Mouse (Mus musculus): ENCODE measurements at regions not wholly inside any gene's neighbourhood (a gene's known extent, or its start where the extent isn't known, plus 50 kb on each side); places are given as distances from the start of the nearest gene placed in this dataset.
A peak's percentile ranks its signal among the peaks of the same experiment; 100 is the strongest.

DNA sequence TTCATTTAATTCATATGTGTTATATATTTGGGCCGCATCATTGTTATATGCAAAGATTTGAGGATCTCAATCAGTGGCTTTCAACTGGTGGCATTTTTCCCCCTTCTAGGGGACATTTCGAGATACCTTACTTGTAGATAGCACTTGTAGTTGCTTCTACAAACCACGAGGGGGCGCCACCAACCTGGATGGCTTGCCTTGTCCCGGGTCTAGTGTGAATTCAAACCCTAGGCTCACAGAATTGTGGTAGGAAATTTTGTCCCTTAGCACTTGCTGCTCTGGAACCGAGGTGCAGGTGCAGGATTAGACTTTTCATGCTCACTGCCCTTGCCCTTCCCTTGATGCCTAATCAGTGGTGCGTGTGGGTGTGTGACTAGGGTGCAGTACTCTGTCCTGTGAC lies 252.2 kb downstream of the Uaca start:
- peak; percentile 61 to 85 for DNase-seq (ENCODE audit: low spot score in 2 of 2)

DNA sequence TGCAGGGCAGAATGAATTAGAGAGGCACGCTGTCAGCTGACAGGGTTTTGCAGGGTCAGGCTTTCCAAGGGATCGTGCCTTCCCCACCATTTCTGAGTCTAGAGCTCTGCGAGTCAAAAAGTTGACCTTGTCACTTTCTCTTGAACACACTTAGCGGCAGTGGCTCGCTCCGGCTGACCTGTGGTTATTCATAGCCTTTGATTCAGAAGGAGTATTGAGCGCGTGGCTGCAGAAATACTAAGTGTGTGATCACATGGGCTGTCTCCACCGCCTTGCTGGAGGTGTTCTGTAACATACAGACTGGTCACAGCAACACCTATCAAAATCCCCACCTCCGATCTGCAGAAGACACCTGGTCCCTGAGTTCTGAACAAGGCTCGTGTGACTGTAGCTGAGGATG lies 252.9 kb downstream of the Uaca start:
- DNase-seq (ENCODE audit: low spot score in 2 of 2) = no peak

DNA sequence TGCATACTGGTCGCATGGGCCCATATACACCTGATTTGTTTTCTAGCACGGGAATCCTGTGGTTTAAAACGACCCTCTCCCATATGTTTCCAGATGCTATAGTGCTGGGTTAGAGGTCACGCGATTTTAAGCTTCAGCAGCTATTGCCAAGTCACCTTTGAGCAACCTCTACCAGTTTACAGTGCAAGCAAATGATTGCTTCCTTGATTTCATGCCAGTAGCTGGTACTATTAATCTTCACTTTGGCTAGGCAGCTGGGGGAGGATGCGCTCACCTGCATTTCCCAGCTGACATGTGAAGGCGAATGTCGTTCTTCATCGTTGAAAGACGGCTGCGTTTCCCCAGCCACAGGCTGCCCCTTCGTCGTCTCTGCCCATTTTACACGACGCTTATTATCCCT lies 254.2 kb downstream of the Uaca start:
- DNase-seq (ENCODE audit: low spot score in 2 of 2) = no peak

DNA sequence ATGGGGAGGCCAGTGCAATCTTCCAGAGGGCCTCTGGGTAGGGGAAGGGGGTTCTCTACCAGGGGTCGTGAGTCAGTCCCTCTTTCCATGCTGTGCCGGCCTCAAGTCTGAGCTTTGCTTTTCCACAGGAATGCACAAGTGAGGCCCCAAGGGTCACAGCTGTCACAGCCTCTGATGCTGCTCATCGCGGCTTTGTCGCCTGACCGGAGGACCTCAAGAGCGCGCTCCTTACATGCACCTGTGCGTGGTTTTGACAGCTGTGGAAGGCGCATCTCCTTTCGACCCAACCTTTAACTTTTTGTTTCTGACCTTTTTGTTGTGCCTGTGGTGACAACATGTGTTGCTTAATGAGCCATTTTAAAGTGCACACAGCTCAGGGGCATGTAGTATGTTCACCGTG lies 258.3 kb downstream of the Uaca start:
- DNase-seq (ENCODE audit: low spot score in 2 of 2) = no peak

DNA sequence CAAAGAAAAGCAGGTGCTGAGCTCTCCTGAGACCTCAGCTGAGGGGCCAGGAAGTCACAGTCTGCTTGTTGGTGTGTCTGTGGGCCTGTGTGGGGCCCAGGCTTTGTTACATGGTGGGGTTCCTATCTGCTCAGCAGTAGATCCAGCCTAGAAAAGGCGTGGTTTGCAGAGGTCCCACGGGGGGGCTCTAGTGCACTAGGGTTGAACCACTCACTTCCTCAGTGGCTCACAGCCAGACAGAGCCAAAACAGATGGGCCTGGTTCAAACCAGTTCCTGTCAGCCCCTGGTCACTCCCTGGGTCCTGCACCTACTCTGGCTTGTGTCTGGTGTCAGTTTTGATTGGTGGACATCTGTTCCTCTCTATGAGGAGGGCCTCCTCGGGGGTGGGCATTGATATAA lies 260.1 kb downstream of the Uaca start:
- DNase-seq (ENCODE audit: low spot score in 2 of 2) = peak; percentile 28 to 84

DNA sequence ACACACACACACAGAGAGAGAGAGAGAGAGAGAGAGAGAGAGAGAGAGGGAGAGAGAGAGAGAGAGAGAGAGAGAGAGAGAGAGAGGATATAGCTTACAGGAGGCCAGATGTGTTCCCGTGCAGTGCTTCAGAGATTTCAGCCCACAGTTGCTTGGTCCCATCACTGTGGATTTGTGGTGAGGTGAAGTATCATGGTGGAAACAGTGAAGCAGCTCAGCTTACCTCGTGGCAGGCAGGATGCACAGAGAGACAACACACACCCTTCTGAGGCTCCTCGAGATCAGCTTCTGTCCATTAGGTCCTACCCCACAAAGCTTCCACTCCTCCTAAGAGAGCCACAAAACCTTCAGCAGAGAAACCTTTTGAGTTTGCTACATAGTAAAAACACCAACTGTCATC lies 261.1 kb downstream of the Uaca start:
- DNase-seq (ENCODE audit: low spot score in 2 of 2) = no peak

DNA sequence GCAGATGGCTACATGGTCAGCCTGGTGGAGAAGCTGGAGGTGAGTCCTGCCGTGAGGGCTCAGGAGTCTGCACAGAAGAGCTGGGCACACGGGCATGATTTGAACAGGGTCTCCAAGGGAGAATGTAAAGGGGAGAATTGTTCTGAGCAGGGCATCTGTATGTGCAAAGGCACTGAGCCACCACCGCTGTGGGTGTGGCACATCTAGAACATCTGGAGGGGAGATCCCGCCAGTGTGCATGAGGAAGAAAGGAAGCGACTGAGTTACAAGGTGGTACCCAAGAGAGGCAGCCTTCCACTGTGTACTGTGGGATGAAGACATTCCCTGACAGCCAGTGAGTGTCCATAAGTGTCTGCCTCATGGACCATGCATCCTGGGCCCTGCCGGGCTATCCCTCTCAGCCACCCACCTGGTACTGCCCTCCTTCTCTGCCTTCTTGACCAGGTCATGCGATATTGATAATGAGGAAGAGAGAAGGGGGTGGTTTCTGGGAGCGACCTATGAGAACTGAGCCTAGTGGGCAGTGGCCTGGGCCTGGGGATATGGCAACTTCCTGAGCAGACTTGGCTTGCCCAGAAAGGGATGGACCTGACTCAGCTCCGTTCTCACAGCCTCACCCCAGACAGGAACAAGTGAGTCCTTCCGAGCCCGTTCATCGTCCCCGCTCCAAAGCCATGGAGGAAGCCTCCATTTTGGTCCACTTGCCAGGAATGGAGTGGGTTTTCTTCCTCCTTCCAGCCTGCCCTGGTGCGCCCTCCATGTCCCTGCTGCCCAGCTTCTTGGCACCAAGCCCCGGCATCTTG lies 261.8 kb downstream of the Uaca start:
- DNase-seq (ENCODE audit: low spot score in 2 of 2) = no peak

DNA sequence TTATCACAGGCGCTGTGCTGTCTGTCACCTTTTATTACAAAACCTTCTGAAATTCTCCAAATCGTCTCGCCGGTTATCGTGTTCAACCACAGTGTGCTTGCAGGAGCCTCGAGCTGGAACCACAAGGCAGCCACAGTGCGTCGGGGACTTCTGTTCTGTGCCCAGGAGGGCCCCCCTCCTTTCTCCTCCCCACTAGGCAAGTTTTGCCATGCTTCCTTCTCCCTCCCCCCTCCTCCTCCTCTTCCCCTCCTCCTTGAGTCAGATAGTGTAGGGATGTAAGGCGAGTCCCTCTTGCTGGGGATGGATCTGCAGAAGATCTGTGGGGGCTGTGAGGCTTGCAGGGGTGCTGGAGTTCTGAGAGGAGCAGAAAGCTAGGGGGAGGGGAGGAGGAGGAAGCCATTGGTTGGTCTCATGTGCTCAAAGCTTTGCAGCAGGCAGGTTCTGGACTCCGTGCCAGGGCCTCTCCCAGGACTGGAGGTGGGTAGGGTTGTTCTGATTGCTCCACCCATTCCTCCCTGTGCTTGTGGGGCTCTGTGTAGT lies 262.5 kb downstream of the Uaca start:
- DNase-seq (ENCODE audit: low spot score in 2 of 2) = peak in 1 of 2 experiments; percentile 41

DNA sequence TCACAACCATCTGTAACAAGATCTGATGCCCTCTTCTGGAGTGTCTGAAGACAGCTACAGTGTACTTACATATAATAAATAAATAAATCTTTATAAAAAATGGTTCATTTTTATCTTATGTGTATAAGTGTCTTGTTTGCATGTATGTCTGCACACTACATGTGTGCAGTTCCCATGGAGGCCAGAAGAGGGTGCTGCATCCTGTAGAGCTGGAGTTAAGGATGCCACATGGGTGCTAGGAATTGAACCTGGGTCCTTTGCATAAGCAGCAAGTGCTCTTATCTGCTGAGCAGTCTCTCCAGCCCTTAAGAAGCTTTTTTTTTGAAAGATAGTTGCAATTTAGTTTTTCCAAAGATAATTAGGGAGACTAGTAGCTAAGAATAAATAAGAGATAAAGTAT lies 264.9 kb downstream of the Uaca start:
- DNase-seq (ENCODE audit: low spot score in 2 of 2) = no peak

DNA sequence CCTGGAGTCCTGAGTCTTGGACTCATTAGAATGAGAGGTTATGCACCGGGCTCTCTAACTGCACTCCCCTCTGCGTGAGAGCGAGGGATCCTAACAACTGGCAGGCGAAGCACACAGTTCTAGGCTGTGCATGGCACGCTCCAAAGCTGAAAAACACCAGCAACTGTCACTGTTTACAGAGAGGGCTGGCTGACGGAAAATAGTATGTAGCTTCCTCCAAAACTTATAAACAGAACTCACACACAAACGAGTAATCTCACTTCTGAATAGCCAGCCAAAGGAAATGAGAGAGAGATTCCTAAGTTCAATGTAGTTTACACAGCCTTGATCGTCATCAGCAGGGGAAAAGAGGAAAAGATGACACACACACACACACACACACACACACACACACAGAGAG lies 266.6 kb downstream of the Uaca start:
- DNase-seq (ENCODE audit: low spot score in 2 of 2) = no peak

DNA sequence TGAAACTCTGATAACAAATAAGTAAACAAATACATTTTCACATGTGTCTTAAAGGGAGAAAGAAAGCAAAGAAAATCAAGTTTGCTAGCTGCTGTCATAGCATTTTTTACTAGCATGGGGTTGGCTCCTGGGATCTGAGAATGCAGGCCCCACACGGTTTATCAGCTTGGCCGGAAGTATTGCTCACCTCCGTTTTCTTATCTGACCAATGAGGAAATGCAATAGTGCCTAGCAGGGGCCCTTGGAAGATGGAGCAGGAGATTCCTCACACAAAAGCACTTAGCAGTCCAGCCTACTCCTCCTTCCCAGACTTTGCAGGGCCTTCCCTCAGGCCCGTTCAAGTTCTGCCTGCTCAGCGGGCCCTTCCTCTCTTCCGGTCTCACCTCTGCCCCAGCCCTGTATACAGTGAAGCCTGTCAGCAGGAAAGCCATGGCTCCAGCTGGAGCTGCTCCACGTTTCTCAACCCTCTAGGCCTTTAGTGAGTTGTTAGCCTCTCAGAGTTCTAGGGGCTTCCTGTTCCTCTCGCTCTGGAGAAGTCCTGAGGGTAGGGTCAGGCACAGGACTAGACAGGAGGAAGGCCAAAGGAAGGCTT lies 270.5 kb downstream of the Uaca start:
- no peak for DNase-seq (ENCODE audit: low spot score in 2 of 2)

DNA sequence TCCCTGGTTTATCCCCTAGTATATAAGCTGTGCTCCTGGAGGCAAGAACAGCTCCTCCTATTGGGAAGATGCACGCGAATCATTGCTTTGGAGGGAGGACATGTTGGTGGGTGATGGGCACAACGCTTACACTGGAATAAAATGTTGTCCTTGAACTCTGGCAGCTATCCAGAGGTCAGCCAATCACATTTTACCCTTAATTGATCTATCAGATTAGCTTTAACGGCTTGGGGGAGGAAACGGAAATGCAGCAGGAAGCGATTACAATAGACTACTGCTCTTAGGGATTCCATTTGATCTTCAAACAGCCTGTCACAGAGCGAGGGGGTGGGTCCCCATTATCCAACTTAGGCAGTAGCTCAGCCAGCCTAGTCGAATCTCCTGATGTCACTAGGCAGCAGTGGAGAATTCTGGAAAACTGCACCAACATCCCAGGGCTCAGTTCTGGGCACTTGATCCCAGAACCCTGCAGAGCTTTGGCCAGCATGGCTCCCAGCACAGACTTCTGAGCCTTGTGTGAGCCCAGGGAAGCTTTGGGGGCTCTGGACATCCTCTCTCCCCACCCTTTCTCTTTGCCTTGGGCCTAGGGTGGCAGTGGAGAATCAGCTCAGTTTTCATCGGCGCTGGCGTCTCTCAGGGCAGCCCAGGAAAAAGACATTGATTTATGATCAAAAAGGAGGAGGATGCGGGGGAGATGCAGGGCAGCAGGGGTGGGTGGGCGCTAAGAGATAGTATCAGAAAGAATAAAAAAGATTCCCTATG lies 275.4 kb downstream of the Uaca start:
- DNase-seq (ENCODE audit: low spot score in 2 of 2) = no peak

DNA sequence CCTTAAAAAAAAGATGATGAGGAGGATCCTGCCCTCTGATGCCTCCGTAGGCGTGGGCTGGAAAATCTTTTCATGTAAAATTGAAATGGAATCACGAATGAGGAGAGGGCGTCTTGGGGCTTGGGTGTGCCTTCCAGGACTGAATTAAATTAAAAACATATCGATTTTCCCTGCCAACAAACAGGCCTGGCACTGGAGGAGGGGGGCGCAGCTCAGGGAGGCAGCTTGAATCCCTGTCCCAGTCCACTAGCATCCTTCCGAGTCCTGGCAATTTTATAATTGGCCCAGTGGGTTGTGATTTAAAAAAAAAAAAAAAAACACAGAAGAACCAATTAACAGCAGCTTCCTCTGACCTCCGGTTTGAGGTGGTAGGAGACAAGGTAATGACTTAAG lies 276.0 kb downstream of the Uaca start:
- DNase-seq (ENCODE audit: low spot score in 2 of 2) = no peak

DNA sequence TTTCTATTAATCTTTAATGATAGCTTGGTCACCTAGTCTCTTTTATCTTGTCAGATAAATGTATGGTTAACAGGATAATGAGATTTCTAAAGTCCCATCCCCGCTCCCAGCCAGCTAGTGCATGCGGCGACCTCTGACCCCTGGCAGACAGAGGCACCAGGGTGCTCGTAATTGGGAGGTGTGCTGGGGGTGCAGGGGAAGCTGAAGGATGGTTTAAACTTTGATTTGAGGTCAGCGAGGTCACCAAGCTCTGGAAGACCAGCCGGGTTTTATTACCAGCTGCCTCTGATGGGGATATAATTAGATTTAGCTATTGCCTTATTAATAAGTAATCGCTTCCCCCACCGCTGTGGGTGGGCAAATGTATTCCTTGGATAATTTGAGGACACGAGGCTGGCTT lies 276.5 kb downstream of the Uaca start:
- no peak for DNase-seq (ENCODE audit: low spot score in 2 of 2)

DNA sequence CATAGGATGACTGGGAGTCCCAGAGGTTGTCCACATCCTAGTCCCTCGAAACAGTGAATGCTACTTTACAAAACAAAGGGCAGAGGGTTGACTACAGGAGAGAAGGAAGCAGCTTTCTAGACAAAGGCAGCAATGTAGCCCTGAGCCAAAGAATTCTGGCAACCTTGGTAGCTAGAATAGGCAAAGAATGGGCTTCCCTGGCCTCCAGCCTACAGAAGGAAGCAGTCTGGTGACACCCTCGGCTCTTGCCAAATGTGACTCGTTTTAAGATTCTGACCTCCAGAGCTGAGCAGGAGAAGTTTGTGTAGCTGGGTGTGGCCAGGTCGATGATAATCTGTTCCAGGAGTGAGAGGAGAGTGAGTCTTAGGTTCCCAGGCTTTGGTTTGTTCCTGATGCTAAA lies 279.1 kb downstream of the Uaca start:
- DNase-seq (ENCODE audit: low spot score in 2 of 2) = no peak

DNA sequence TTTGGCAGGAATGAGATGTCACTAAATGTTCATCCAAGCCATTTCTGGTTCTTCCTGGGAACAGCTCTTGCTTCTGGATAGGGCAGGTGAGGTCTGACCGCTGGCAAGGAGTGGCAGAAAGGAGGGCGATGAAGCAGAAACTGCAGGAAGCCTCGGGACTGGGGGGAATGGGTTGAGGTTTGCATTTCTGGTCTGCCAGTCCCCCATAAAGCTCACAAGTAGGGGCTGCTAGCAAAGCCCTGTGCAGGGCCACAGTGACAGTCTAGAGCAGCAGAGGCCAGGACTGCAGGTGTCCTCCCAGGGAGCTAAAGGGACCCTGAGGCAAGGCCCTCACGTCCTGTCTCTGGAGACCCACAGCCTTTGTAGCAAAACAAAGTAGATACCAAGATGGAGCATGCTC lies 280.7 kb downstream of the Uaca start:
- no peak for DNase-seq (ENCODE audit: low spot score in 2 of 2)

DNA sequence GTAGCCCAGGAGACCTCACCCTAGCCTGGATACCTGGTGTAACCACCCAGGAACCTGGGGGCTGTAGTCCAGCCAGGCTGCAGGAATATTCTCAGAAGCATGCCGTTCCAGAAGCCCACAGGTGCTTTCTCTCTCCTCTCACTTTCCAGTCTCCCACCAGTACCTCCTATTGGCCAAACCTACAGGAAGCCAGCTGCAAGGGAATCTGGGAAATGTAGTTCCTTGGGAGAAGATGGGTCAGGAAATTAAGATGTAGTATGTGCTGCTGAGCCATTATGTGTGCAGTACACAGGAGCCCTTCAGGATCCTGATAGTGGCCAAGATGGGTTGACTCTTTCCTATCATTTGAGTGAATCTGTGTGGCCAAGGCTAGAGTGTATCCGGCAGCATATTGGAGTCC lies 282.8 kb downstream of the Uaca start:
- DNase-seq (ENCODE audit: low spot score in 2 of 2) = no peak

DNA sequence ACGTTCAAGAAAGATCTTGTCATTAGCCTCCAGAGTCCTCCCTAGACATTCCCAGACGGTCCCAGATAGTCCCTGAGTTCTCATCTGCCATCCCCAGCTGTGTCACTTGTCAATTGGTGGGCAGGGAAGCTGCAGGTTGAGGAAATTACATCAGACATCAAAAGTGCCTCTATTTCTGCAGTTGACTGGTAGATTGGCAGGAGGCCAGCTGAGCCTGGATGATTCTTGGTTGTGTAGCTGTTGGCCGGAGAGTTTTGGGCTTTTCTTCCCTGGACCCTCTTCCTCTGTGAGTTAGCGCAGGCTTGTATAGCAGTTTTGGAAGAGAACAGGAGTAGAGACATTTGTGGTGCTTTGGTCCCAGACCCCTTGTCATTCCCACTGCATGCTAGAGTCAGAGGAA lies 283.5 kb downstream of the Uaca start:
- no peak for DNase-seq (ENCODE audit: low spot score in 2 of 2)

DNA sequence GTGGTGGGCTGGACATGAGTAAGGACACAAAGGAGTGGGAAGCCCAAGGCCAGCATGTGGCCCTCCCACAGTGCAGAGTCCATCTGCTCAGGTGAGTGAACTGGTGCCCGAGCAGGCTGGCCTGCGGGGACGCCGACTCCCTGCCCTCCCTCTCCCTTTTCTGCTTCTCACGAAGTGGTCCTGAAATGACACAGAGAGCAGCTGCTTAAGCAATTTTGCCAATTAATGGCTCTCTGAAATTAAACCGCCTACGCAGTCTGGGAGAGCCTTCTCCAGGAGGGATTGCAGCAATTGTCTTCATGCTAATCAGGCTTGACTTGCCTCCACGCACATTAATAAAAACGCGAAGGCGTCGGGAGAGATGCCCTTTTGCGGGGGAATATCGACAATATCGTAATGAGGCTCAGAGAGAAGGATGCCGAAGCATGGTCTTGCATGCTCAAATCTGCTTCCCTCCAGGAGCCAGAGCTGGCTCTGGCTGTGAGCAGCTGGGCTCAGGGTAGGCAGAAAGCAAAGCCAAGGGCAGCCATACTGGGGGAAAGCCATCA lies 287.2 kb downstream of the Uaca start:
- no peak for DNase-seq (ENCODE audit: low spot score in 2 of 2)

DNA sequence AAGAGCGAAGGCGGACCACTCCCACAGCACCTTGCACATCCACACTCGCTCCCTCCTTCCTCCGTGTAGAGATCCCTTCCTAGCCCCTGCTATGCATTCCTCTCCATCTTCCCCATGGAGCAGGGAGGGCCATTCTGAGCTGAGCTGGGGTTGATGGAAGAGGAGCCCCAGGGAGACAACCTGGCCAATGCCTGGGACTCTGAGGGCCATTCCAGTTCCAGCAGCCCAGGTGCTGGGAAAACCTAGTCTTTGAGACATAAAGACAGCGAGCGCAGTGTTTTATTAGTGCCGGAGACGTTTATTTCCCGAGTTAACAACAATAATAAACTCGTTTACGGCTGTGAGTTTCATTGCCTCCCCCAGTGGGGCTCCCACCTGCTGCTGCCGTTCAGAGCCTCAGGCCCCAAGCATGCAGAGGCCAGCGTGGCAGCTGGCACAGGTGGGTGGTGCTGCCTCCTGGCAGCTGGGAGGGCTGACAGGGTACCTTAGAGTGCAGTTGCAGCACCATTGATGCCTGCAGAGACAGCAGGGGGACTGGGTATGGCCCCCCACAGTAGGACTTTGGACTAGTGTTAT lies 287.4 kb upstream of the Tle3 start:
- DNase-seq (ENCODE audit: low spot score in 2 of 2) = no peak

DNA sequence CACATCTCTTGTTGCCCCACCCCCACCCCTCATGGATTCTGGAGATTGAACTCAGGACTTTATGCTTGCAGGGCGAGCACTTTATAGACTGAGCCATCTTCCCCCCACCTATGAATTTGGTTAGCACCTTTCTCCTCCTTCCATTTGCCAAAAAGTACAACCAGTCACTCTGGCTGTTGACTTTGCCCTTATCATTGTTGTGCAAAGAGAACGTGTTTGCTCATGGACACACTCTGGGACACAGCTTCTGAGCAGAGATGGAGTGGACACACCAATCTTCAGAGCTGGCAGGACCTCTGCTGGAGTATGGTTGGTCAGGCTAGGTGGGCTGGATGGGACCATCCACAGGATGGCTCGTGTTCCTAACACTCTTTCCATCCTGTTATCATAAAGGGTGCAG lies 285.1 kb upstream of the Tle3 start:
- no peak for DNase-seq (ENCODE audit: low spot score in 2 of 2)

DNA sequence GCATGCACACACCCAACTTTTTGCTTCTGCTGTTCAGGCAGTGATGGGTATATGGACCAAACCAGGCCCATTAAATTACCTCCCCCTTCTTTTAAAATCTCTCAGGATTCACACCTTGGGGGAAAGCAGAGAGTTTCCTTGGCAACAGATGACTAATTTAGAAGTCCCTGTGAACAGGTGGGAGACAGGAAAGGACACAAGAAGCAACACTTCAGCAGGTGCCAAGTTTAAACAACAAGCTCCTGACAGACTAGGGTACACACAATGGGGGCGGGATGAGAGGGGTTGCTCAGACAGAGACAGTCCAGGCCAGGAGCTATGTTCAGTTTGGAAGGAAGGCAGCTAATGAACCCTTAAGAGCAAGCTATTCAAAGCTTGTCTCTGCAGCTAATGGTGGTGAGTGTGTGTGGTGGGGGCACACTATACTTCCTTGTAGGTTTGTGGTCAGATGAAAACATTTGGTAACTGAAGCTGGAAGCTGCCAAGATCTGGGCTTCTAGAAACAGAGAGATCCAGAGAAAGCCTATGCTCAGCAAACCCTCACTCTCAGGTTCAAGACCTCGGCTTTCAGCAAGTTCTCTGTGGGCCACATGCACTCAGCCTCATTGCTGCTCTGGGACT lies 283.0 kb upstream of the Tle3 start:
- DNase-seq (ENCODE audit: low spot score in 2 of 2) = no peak

Measured in spleen, postnatal 10 days (tissue).